Mouse (Mus musculus) heart, adult 2 months (tissue): ENCODE measurements around the gene Tbc1d4. TPM values are rescaled to one million over a fixed set of nuclear protein-coding genes. Genes with fewer than 3 reads are reported as not detected.

Experiments
- DNase-seq, 2 experiments: peaks; one replicate each; pipeline ENCODE4 v3.0.0; 2021
- H3K27ac ChIP-seq: fragments of 200-600 bp; 2 replicates; pipeline ENCODE4 v1.8.1; 2022
- H3K27me3 ChIP-seq: fragments of 200-500 bp; 2 replicates; pipeline ENCODE4 v1.6.1; 2012; ENCODE audit warnings: mild to moderate bottlenecking, low read length, inconsistent platforms, mixed read lengths; ENCODE audit not compliant: control insufficient read depth, insufficient read depth
- H3K36me3 ChIP-seq: fragments of 200-500 bp; 2 replicates; pipeline ENCODE4 v1.6.1; 2012; ENCODE audit warnings: low read length, inconsistent platforms; ENCODE audit not compliant: control insufficient read depth, insufficient read depth
- H3K4me1 ChIP-seq: fragments of 200-500 bp; 2 replicates; pipeline ENCODE4 v1.6.1; 2011; ENCODE audit warnings: low read length; ENCODE audit not compliant: control insufficient read depth, insufficient read depth
- H3K4me3 ChIP-seq: fragments of 200-600 bp; 2 replicates; pipeline ENCODE4 v1.8.1; 2022
- H3K79me2 ChIP-seq: fragments of 200-500 bp; replicated peaks from 2 replicates; pipeline ENCODE4 v1.6.1; 2012; ENCODE audit warnings: mild to moderate bottlenecking, inconsistent platforms, low read length, moderate library complexity, mixed read lengths; ENCODE audit not compliant: control insufficient read depth, insufficient read depth
- H3K9ac ChIP-seq: fragments of 200-500 bp; 2 replicates; pipeline ENCODE4 v1.6.1; 2012; ENCODE audit warnings: low read depth, mild to moderate bottlenecking, control low read depth, inconsistent platforms, low read length, mixed read lengths
- CTCF ChIP-seq: fragments of 200-600 bp; IDR thresholded peaks from 2 replicates; pipeline ENCODE4 v1.8.1; 2022; ENCODE audit warnings: antibody characterized with exemption, mild to moderate bottlenecking, moderate library complexity
- EP300 ChIP-seq: fragments of 200-500 bp; IDR thresholded peaks from 2 replicates; pipeline ENCODE4 v1.6.1; 2011; ENCODE audit warnings: low read depth, low read length, control low read depth; ENCODE audit not compliant: insufficient read depth
- POLR2A ChIP-seq: fragments of 200-500 bp; IDR thresholded peaks from 2 replicates; pipeline ENCODE4 v1.6.1; 2011; ENCODE audit warnings: mild to moderate bottlenecking, low read depth, low read length, control low read depth; ENCODE audit not compliant: insufficient read depth
- WGBS: fragments of 180-500 bp; shearing (Covaris S2); methylation state at CpG from one replicate; pipeline ENCODE4 v1.1.7; 2018; 5-methylcytosine and 5-hydroxymethylcytosine counted together
- intact Hi-C: fragments of 180-260 bp; cut with DNase I; formaldehyde crosslinking; loops from one replicate; pipeline ENCODE4 v1.15.1; 2025
- polyA plus RNA-seq: library from polyadenylated mRNA; depleted of rRNA; stranded (reverse); fragments of >200 nt; gene quantifications from 2 replicates; pipeline ENCODE4 v1.2.3, GENCODE M21; 2012
- total RNA-seq, 2 experiments: library from RNA; stranded (reverse); gene quantifications; 2 replicates each; pipeline ENCODE4 v1.2.3; 2021

The Tbc1d4 gene
- total and polyA plus RNA-seq, 3 experiments, result 33.2 to 90.6 (median 84.1) TPM

- Histone ChIP-seq H3K27ac (no peak overlapping the region), H3K9ac (no peak overlapping the region)
- intact Hi-C loops, result no loop called here
These were observed 71.6 kb downstream of the Tbc1d4 start for GRCm38 (mm10) chr14:101537413-101537812.

GRCm38 (mm10) chr14:101532090-101532695, 76.8 kb downstream of the Tbc1d4 start:
- TF ChIP-seq EP300 (no peak), POLR2A (no peak), CTCF (no peak)
- intact Hi-C loops, result no loop called here
- Histone ChIP-seq H3K27me3 (no peaks in the 10 kb centered on the region), H3K4me3 (no peak overlapping the region), H3K27ac (peak overlapping the region; percentile 78), H3K79me2 (no peaks in the 10 kb centered on the region), H3K9ac (peak overlapping the region; percentile 73), H3K4me1 (peaks cover 12% of the 10 kb centered on the region), H3K36me3 (peaks cover 12% of the 10 kb centered on the region)
- peak in 1 of 2 experiments; percentile 24 for DNase-seq
- WGBS, result 51% methylated on average over 7 of the region's 7 CpGs

More at GRCm38 (mm10) chr14:101537413-101537812, 71.6 kb downstream of the Tbc1d4 start:
- peaks cover 7% of the 10 kb centered on the region for H3K36me3 ChIP-seq
- no peak for TF ChIP-seq CTCF
- TF ChIP-seq EP300, result no peak
- no peak for TF ChIP-seq POLR2A
- H3K27me3 ChIP-seq, result no peaks in the 10 kb centered on the region
- no peaks in the 10 kb centered on the region; the same call in 1 of the 2 replicates for H3K79me2 ChIP-seq
- H3K4me3 ChIP-seq, result no peak overlapping the region
- WGBS, result 94% methylated on average over 1 of the region's 1 CpGs
- DNase-seq, result no peak
- H3K4me1 ChIP-seq, result peaks cover 3% of the 10 kb centered on the region; the same call in 1 of the 2 replicates

- intact Hi-C loops, result no loop called here
- DNase-seq, result no peak
- H3K9ac ChIP-seq, result no peak overlapping the region
These were observed 78.5 kb downstream of the Tbc1d4 start for GRCm38 (mm10) chr14:101530455-101530854.

GRCm38 (mm10) chr14:101529194-101529593, 79.8 kb downstream of the Tbc1d4 start:
- WGBS, result 73% methylated on average over 6 of the region's 6 CpGs
- no peak overlapping the region; the same call in 1 of the 2 replicates for H3K27ac ChIP-seq
- no peak overlapping the region for H3K9ac ChIP-seq
- H3K79me2 ChIP-seq, result no peaks in the 10 kb centered on the region
- no peak for DNase-seq
- no peaks in the 10 kb centered on the region for H3K27me3 ChIP-seq
- H3K4me3 ChIP-seq, result no peak overlapping the region
- TF ChIP-seq EP300 (no peak), POLR2A (no peak), CTCF (no peak)
- intact Hi-C loops, result no loop called here
- H3K36me3 ChIP-seq, result peaks cover 12% of the 10 kb centered on the region
- H3K4me1 ChIP-seq, result peaks cover 13% of the 10 kb centered on the region

More at GRCm38 (mm10) chr14:101530455-101530854, 78.5 kb downstream of the Tbc1d4 start:
- no peak overlapping the region for H3K4me3 ChIP-seq
- H3K36me3 ChIP-seq, result peaks cover 12% of the 10 kb centered on the region
- H3K4me1 ChIP-seq, result peaks cover 12% of the 10 kb centered on the region
- no peaks in the 10 kb centered on the region for H3K79me2 ChIP-seq
- H3K27me3 ChIP-seq, result no peaks in the 10 kb centered on the region
- H3K27ac ChIP-seq, result peak overlapping the region; percentile 78
- 43% methylated on average over 2 of the region's 2 CpGs for WGBS
- no peak for TF ChIP-seq EP300

- DNase-seq, result peak in 1 of 2 experiments; percentile 39
These were observed 81.5 kb downstream of the Tbc1d4 start for GRCm38 (mm10) chr14:101527420-101527996.

GRCm38 (mm10) chr14:101526478-101526877, 82.5 kb downstream of the Tbc1d4 start:
- intact Hi-C loops, result no loop called here
- Histone ChIP-seq H3K27me3 (no peaks in the 10 kb centered on the region), H3K9ac (no peak overlapping the region), H3K4me3 (no peak overlapping the region), H3K4me1 (peaks cover 9% of the 10 kb centered on the region; the same call in 1 of the 2 replicates), H3K27ac (peak overlapping the region; percentile 4; the same call in 1 of the 2 replicates), H3K79me2 (peaks cover 1% of the 10 kb centered on the region; the same call in 1 of the 2 replicates), H3K36me3 (peaks cover 9% of the 10 kb centered on the region)
- 56% methylated on average over 1 of the region's 1 CpGs for WGBS
- no peak for DNase-seq
- TF ChIP-seq EP300 (no peak), CTCF (no peak), POLR2A (no peak)

More at GRCm38 (mm10) chr14:101527420-101527996, 81.5 kb downstream of the Tbc1d4 start:
- TF ChIP-seq CTCF, result no peak
- TF ChIP-seq POLR2A, result no peak
- 0 out of 2 replicates have a peak, but pooled peaks have one; percentile 41 for TF ChIP-seq EP300
- Histone ChIP-seq H3K4me3 (no peak overlapping the region), H3K9ac (no peak overlapping the region), H3K27ac (peak overlapping the region; percentile 70), H3K4me1 (peaks cover 11% of the 10 kb centered on the region), H3K36me3 (peaks cover 9% of the 10 kb centered on the region), H3K27me3 (no peaks in the 10 kb centered on the region), H3K79me2 (peaks cover under 1% of the 10 kb centered on the region; the same call in 1 of the 2 replicates)
- WGBS, result 67% methylated on average over 11 of the region's 11 CpGs
- intact Hi-C loops, result no loop called here
